Mouse (Mus musculus) adrenal gland, adult 8-10 months (tissue): ENCODE data around the gene Txndc5. TPM values are rescaled to one million over a fixed set of nuclear protein-coding genes. Genes with fewer than 3 reads are reported as not detected.

Experiments
- DNase-seq: peaks from one replicate; pipeline ENCODE4 v3.0.0; 2022
- total RNA-seq, 4 experiments: library from RNA; stranded (reverse); gene quantifications; 2 replicates each; pipeline ENCODE4 v1.2.4; 2022

Gene Txndc5
- total RNA-seq, 4 experiments from 2014 or later, result 177 to 226 (median 199) TPM

DNA sequence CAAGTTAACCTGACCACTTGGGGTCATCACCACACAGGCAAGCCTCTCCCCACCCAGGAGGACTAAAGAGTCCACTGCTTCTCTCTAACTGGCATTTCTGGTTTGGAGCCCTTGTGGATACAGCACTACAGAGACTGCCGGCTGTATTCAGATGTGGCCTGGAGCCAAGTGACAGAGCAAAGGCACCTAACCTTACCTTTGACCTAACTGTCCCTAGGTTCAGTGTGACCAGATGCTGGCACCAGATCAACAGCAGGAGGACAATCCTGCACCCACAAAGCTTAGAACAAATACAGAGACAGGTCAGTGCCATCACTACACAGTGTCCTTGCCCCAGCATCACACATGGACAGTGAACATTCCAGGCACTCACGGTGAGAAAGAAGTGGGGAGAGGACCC, 2.5 kb downstream of the Txndc5 start:
- no peak for DNase-seq

GRCm38 (mm10) chr13:38525261-38525660, 3.4 kb downstream of the Txndc5 start:
- no peak for DNase-seq

- DNase-seq, result no peak
Measured at GRCm38 (mm10) chr13:38523231-38523630, 5.4 kb downstream of the Txndc5 start.

DNA sequence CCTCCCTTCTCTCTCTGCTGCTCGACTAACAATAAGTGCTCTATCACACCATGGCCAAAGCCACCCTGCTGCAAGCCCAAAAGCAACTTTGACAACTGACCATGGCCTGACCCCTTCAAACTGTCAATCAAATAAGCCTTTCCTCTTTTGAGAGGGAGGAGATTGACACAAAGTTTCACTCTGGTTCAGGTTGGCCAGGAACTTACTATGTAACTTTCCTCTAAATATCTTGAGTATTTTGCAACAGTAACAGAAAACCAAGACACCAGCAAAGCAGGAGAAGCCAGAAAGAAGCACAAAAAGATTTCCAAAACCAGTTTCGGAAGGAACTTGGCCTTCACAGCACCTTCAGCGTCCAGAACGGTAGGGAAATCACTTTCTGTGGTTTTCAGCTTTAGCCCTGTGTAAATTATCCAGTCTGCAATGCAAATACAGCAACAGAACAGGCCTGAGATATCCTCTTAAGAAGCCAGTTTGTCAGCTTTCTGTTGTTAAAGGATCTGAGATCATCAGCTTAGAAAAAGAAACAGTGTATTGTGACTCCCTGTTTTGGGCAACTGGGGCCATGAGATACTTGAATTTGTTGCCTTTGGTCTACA, 6.5 kb downstream of the Txndc5 start:
- no peak for DNase-seq

DNA sequence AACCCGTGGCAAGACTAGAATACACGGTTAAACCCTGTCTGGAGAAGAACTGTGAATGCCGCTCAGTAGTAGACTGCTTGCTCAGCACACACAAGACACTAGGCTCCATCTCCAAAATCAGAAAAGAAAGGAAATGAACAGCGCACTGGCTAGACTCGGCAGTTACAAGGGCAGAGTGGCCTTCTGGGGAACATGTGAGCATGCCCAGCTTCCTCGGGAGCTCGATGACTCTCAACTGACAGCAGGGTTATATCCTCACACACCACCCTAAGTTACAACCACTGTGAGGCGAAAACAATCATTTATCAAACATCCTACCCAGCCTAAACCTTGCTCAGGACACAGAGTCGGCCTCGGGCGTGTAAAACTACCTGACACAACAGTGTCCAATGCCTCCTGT, 8.3 kb downstream of the Txndc5 start:
- DNase-seq, result no peak

DNA sequence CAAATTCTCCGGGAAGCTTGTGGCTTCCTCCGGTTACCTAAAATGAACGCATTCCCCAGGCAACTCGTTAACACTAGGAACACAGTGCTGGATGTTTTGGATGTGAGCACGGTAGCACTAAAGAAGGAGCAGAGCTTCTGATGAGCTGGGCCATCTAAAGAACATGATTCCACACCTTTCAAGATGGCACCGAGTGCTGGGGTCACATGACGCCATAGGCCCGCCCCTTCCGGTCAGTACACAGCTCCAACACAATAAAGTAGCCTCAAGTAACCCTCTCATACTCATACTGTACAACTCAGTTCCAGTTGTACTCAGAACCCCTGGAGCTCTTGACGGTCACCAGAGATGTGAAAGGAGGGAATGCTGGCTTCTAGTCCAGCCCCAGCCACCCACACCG, 12.0 kb downstream of the Txndc5 start:
- no peak for DNase-seq

- no peak for DNase-seq
Measured at GRCm38 (mm10) chr13:38515845-38516244, 12.8 kb downstream of the Txndc5 start.

DNA sequence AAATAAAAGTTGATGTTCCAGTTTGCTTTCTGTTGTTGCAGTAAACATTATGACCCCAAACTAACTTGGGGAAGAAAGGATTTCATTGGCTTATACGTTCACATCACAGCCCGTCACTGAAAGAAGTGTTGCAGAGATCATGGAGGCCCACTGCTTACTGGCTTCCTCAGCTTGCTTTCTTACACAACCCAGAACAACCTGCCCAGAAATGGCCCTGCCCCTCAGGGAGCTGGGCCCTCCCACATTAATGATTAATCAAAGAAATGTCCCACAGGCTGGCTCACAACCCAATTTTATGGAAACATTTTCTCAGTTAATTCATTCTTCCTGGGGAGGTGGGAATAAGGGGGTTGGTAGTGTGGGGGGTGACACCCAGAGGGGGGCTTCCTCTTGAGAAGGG, 13.2 kb downstream of the Txndc5 start:
- DNase-seq, result no peak

- DNase-seq, result peak; percentile 74
Measured at GRCm38 (mm10) chr13:38513921-38514320, 14.7 kb downstream of the Txndc5 start.

GRCm38 (mm10) chr13:38511979-38512378, 16.6 kb downstream of the Txndc5 start:
- no peak for DNase-seq

DNA sequence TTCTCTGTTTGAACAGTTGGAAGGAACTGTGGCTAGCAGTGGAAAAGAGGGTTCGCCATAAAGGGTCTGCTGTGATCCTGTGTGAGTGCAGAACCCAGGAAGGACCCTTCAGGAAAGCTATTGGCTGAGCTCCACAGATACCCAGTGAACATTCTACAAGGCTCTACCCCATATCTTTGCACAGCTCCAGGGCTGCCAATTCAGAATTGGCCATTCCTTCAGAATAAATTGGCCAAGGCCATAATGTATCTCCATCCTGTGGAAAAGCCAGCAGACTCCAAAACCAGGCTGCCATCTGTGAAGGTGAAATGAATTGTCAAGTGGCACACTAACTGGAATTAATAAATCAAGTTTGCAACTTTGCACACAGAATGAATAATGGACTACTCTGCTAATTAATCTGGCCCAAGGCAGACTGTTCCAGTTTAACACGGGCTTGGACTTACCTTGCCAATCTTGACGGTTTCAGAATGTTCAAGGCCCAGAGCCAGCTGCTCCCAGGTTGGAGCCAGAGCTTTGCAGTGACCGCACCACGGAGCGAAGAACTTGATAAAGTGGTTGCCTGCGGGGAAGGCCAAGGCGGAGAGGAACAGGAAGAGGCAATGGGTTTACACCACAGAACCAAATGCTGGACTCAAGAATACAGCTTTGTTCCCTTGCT, 18.8 kb downstream of the Txndc5 start:
- DNase-seq, result no peak

GRCm38 (mm10) chr13:38506936-38507335, 21.7 kb downstream of the Txndc5 start:
- DNase-seq, result no peak

- no peak for DNase-seq
Measured at GRCm38 (mm10) chr13:38506320-38506719, 22.3 kb downstream of the Txndc5 start.

DNA sequence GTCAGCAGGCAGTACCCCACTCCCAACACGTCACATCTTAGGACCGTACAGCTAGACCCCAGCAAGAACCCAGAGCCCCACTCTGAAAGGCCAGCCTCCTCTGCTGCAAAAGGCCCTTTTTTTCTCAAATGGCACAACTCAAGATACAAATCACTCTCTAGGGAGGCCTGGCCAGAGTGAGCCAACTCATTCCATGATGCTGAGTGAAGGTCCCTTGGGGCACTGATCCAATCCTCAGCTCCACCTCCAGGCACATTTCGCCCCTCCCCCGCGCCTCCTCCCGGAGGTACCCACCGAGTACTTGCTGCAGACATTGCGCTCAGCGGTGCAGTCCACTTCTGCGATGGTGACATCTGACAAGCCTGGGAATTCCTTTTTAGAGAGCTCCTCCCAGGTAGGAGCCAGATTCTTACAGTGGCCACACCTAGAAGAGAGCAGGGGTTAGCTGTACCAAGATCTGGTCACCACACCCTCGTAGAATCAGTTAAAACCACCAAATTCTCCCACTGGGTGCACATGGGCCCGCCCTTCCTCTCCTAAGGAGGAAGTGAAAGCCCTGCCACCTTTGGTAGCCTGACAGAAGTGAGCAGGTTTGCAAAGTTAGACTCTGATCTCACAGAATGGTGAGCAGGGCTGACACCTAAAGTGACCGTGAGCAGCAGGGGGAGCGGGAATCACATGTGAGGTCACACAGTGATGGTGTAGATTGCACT, 25.3 kb downstream of the Txndc5 start:
- DNase-seq, result peak; percentile 74

DNA sequence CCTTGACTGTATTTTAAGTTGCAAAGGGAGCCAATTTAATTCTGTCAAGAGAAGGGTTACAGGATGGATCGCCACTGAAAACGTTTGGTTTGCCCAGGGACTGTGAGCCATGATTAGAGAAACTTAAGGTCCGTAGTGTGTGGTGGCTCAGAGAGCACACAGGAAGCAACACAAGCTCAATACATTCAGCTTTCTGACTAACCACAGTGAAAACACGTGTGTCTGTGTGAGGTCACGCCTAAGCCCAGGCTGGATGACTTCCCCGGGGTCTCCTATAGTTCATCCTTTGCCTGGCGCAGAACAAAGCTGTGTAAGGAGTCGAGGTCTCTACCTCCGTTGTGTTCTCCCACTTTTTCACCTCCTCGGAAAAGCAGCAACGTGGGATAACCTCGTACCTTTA, 27.3 kb downstream of the Txndc5 start:
- no peak for DNase-seq

DNA sequence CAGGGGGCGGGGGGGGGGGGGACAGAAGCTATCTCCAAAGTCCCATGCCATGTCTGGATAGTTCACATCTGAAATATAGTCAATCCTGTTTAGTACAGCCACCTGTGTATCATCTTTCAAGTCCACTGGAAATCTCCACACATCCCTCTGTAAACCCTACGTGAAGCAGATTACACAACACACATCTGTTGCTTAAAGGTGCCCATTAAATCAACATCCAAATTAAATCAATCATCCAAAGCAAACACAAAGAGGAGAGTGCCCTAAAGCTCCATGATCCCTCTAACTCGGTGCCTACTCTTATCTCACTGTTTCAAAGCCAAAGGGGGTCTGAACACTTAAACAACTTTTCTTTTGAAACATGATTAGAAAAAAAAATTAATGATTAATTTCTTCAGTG, 31.9 kb downstream of the Txndc5 start:
- no peak for DNase-seq

GRCm38 (mm10) chr13:38486767-38487166, 41.9 kb downstream of the Txndc5 start:
- DNase-seq, result no peak

DNA sequence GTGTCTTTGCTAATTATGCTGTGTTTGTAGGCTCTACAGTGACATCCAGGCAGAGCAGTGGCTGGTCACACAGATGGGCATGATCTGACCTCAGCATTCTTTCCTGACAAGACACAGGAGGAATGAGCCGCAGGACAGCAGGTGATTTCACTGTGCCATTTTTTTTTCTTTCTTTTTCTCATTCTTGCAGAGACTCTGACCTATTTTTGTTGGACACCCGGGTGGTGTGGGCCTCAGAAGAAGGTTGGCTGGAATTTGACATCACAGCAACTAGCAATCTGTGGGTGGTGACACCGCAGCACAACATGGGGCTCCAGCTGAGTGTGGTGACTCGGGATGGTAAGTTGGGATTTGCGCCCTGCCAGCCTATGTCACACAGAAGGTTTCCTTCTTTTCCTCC, 43.9 kb downstream of the Txndc5 start:
- DNase-seq, result no peak

- no peak for DNase-seq
Measured at GRCm38 (mm10) chr13:38481021-38481420, 47.6 kb downstream of the Txndc5 start.

- no peak for DNase-seq
Measured at GRCm38 (mm10) chr13:38476936-38477335, 51.7 kb downstream of the Txndc5 start.

- no peak for DNase-seq
Measured at GRCm38 (mm10) chr13:38473497-38473896, 55.1 kb downstream of the Txndc5 start.

- DNase-seq, result no peak
Measured at GRCm38 (mm10) chr13:38472636-38473035, 56.0 kb downstream of the Txndc5 start.

DNA sequence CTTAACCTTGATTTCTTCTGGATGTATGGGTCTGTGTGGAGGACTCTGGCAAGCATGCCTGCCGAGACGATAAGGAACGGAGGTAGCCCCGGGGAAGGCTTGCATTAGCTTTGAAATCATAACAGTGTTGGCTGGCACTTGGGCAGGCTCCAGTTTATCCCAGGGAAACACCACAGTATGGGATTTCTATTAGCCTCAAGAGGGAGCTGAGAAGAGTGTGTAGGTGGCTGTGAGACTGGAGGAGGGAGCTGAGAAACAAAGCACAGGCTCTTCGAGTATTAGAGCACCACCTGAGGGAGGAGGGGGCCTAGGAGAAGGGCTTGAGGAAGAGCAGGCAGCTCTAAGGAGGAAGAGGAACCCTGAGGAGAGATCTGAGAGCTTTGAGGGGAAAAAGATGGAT, 57.7 kb downstream of the Txndc5 start:
- DNase-seq, result no peak

DNA sequence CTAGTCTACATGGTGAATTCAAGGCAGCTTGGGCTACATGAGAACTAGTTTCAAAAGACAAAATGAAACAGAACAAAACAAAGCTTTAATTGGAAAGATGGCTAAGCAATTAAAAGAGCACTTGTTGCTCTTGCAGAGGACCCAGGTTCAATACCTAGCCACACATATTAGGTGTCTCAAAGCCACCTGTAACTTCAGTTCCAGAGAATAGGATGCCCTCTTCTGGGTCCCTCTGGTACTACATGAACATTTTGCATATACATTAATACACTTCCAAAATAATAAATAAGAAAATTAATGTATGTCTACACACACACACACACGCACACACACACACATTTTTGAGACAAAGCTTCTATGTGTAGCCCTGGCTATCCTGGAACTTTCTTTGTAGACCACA, 65.2 kb downstream of the Txndc5 start:
- DNase-seq, result no peak
